Comparison of ENCODE assay signal across 9 mouse cellular contexts in the genomic region with DNA sequence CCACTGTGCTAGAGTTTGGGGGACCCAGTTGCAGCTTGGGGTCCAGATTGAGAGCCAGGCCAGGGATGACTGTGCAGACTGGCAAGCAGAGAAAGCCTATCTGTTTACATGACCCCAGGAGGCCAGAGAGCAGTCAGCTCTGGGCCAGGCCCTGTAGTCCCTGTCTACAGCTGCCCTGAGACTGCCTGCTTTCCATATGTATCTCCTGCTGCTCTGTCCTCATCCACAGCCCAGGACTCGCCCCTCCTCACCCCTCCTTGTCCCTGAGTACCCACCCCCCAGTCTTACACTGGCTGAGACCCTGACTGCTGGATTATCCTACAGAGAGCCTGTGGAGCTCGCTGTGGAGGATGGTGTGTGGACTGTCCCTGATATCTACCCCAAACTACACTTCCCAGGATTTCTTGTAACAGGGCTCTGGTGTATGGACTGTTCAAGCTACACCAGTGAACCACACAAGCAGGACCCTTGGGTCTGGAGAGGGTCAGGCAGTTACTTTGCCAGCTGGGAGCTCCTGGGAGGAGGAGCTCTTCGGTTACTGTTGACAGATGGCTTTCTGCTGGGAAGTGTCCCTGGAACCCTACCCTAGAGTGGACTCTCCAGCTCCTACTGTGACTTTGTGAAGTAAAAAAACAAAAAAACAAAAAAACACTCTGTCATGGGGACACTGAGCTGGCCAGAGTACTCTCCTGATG. TPM values are rescaled to one million over a fixed set of nuclear protein-coding genes. Genes with fewer than 3 reads are reported as not detected.
DNase-seq lines count a peak whose midpoint lies in the region; ATAC-seq lines count a peak whose summit lies in the region.
"Had no signal": no experiment of that assay in that cellular context is flagged by ENCODE, and none has a peak within 500 bp of the region (broad histone marks: within the 10 kb centered on the region; RNA-seq: fewer than 3 reads in every experiment).

No protein-coding gene starts in this region.

- H3K4me1 ChIP-seq in hindbrain, embryonic 12.5 days: peaks cover 21% of the 10 kb centered on the region

- peak; percentile 20 for DNase-seq in cerebellum, adult 8-10 months
- DNase-seq in embryo, embryonic 10 days (ENCODE audit: low spot score): peak; percentile 69
- DNase-seq in mesoderm, embryonic 11.5 days (ENCODE audit: low read depth, low spot score): peak; percentile 36
- no peak for DNase-seq in spleen, adult 12 weeks (ENCODE audit: low spot score)
- no peak for DNase-seq in adrenal gland, adult (ENCODE audit: inconsistent age in 2 of 2, low spot score in 1 of 2)

- H3K36me3 ChIP-seq in hindbrain, embryonic 12.5 days: no peaks in the 10 kb centered on the region

- no peak overlapping the region for H3K9ac ChIP-seq in hindbrain, embryonic 12.5 days

- H3K27me3 ChIP-seq in hindbrain, embryonic 12.5 days: no peaks in the 10 kb centered on the region

- H3K9me3 ChIP-seq in hindbrain, embryonic 12.5 days (replicated peaks): peaks cover 5% of the 10 kb centered on the region; the same call in 1 of the 2 replicates

- no peak overlapping the region for H3K4me3 ChIP-seq in hindbrain, embryonic 12.5 days

- no peak overlapping the region for H3K4me2 ChIP-seq in hindbrain, embryonic 12.5 days (replicated peaks)

- H3K27ac ChIP-seq in hindbrain, embryonic 12.5 days: peak overlapping the region; percentile 25; the same call in 1 of the 2 replicates

- WGBS in hindbrain, embryonic 12.5 days: 12% methylated on average over 3 of the region's 3 CpGs

- peak; percentile 58; the same call in 1 of the 2 replicates for ATAC-seq in hindbrain, embryonic 12.5 days (ENCODE audit: low FRiP score)
- ATAC-seq in CD4-positive, CD25-positive, alpha-beta regulatory T cell, adult 4 months: no peak

RNA-seq across cellular contexts. Expression of a gene that starts 32.6 kb away (rescaled TPM):
- polyA plus RNA-seq in hindbrain, embryonic 12.5 days (2016; fragmentation: Nextera tagmentation; extraction: Ambion mirVana): not detected in 2 replicates
- polyA plus RNA-seq in CD4-positive, CD25-positive, alpha-beta regulatory T cell, adult 4 months (2017; shearing (Covaris generic)): not detected
- polyA plus RNA-seq: forebrain, embryonic 11.5 days; testis, adult 2 months had no signal

RNA-seq across cellular contexts. Expression of a gene that starts 51.8 kb away (rescaled TPM):
- 0.63 and 0.93 TPM in 2 replicates for polyA plus RNA-seq in hindbrain, embryonic 12.5 days (2016; fragmentation: Nextera tagmentation; extraction: Ambion mirVana)
- polyA plus RNA-seq in CD4-positive, CD25-positive, alpha-beta regulatory T cell, adult 4 months (2017; shearing (Covaris generic)): not detected

Comparison
In these comparisons a context has a peak if more than half of its experiments do, and no peak if none do; other contexts are left out.
1. DNase-seq: peak in cerebellum, adult 8-10 months (single experiment), embryo, embryonic 10 days (single experiment) and mesoderm, embryonic 11.5 days (single experiment); none in spleen, adult 12 weeks (single experiment) and adrenal gland, adult (0 of 2).